Mouse (Mus musculus): ENCODE measurements around the gene Marc2. TPM values are rescaled to one million over a fixed set of nuclear protein-coding genes. Genes with fewer than 3 reads are reported as not detected.

Gene Marc2
- total RNA-seq, 1 experiment from 2014 or later, result 310 TPM

- no peak for DNase-seq
Measured at GRCm38 (mm10) chr1:184853922-184854321, 7.7 kb upstream of the Marc2 start.

GRCm38 (mm10) chr1:184853339-184853738, 7.1 kb upstream of the Marc2 start:
- peak; percentile 72 for DNase-seq

GRCm38 (mm10) chr1:184851741-184852618, 5.7 kb upstream of the Marc2 start:
- peak; percentile 63 for DNase-seq

GRCm38 (mm10) chr1:184851166-184851565, 4.9 kb upstream of the Marc2 start:
- no peak for DNase-seq

- no peak for DNase-seq
Measured at GRCm38 (mm10) chr1:184846973-184847372, 722 bp upstream of the Marc2 start.

- peak; percentile 94 for DNase-seq
Measured at GRCm38 (mm10) chr1:184845111-184846071, 860 bp downstream of the Marc2 start.

GRCm38 (mm10) chr1:184844326-184845066, 1.8 kb downstream of the Marc2 start:
- peak; percentile 51 for DNase-seq

- no peak for DNase-seq
Measured at GRCm38 (mm10) chr1:184837649-184838048, 8.6 kb downstream of the Marc2 start.

- DNase-seq, result no peak
Measured at GRCm38 (mm10) chr1:184836350-184836749, 9.9 kb downstream of the Marc2 start.

GRCm38 (mm10) chr1:184833499-184833898, 12.8 kb downstream of the Marc2 start:
- DNase-seq, result no peak

GRCm38 (mm10) chr1:184832211-184832610, 14.0 kb downstream of the Marc2 start:
- no peak for DNase-seq

GRCm38 (mm10) chr1:184829897-184830296, 16.4 kb downstream of the Marc2 start:
- no peak for DNase-seq

- DNase-seq, result no peak
Measured at GRCm38 (mm10) chr1:184827175-184827701, 19.0 kb downstream of the Marc2 start.

GRCm38 (mm10) chr1:184825093-184825492, 21.2 kb downstream of the Marc2 start:
- DNase-seq, result peak; percentile 37

GRCm38 (mm10) chr1:184824439-184824851, 21.8 kb downstream of the Marc2 start:
- peak; percentile 95 for DNase-seq

GRCm38 (mm10) chr1:184822678-184823077, 23.6 kb downstream of the Marc2 start:
- DNase-seq, result peak; percentile 28

- DNase-seq, result no peak
Measured at GRCm38 (mm10) chr1:184817768-184818167, 28.5 kb downstream of the Marc2 start.

- no peak for DNase-seq
Measured at GRCm38 (mm10) chr1:184811716-184812250, 34.5 kb downstream of the Marc2 start.

- DNase-seq, result no peak
Measured at GRCm38 (mm10) chr1:184810780-184811575, 35.3 kb downstream of the Marc2 start, which contains the start of gene Marc1. Gene Marc1 (minus strand): TSS chr1:184811313.

GRCm38 (mm10) chr1:184809578-184810001, 36.7 kb downstream of the Marc2 start:
- DNase-seq, result no peak

Measured in adrenal gland, postnatal 25 days (tissue).